Mouse (Mus musculus): Measurements from ENCODE around the gene Wipi2. TPM values are rescaled to one million over a fixed set of nuclear protein-coding genes. Genes with fewer than 3 reads are reported as not detected.

Gene Wipi2
- polyA plus RNA-seq, 1 experiment from 2014 or later: 62.0 TPM

DNA sequence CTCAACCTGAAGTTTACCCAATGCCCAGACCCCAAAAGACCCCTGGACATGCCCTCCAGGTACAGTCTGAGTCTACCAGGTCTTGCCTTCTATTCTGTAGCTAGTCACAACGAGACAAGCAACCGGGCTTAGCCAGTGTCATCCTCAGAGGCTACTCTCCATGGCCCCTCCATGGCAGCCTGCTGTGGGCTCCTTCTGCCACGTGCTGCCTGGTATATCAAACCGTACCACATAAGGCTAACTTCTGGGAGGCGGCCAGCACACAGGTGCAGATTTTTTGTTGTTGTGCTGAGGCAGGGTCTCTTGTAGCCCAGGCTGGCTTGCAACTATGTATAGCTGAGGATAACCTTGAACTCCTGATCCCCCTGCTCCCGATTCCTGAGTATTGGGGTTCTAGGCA lies 88.6 kb downstream of the Wipi2 start:
- H3K27me3 ChIP-seq (ENCODE audit: control insufficient read depth, insufficient read depth, low read length): no peaks in the 10 kb centered on the region
- DNase-seq (ENCODE audit: low spot score) (no peak), ATAC-seq (replicated peaks; ENCODE audit: low FRiP score) (no peak)
- no peak overlapping the region for H3K4me2 ChIP-seq (ENCODE audit: low read depth, low read length, severe bottlenecking)
- no peaks in the 10 kb centered on the region for H3K4me1 ChIP-seq (replicated peaks; ENCODE audit: control insufficient read depth, insufficient read depth, low read length)
- no peak overlapping the region for H3K9ac ChIP-seq (ENCODE audit: low read length)
- peaks cover 4% of the 10 kb centered on the region; the same call in 1 of the 2 replicates for H3K36me3 ChIP-seq (ENCODE audit: control insufficient read depth, insufficient read depth, low read length)
- 87% methylated on average over 6 of the region's 6 CpGs for WGBS
- no peak overlapping the region for H3K4me3 ChIP-seq (ENCODE audit: low read depth, low read length)
- H3K27ac ChIP-seq (ENCODE audit: low read depth, low read length): no peak overlapping the region
- peaks cover 4% of the 10 kb centered on the region; the same call in 1 of the 2 replicates for H3K9me3 ChIP-seq (ENCODE audit: control insufficient read depth, low read length)

GRCm38 (mm10) chr5:142718037-142718436 lies 90.5 kb downstream of the Wipi2 start:
- Histone ChIP-seq H3K9me3 (ENCODE audit: control insufficient read depth, low read length) (no peaks in the 10 kb centered on the region), H3K27ac (ENCODE audit: low read depth, low read length) (no peak overlapping the region), H3K27me3 (ENCODE audit: control insufficient read depth, insufficient read depth, low read length) (no peaks in the 10 kb centered on the region), H3K4me1 (replicated peaks; ENCODE audit: control insufficient read depth, insufficient read depth, low read length) (no peaks in the 10 kb centered on the region), H3K4me2 (ENCODE audit: low read depth, low read length, severe bottlenecking) (no peak overlapping the region), H3K4me3 (ENCODE audit: low read depth, low read length) (no peak overlapping the region), H3K9ac (ENCODE audit: low read length) (no peak overlapping the region), H3K36me3 (ENCODE audit: control insufficient read depth, insufficient read depth, low read length) (no peaks in the 10 kb centered on the region)
- DNase-seq (ENCODE audit: low spot score) (peak; percentile 90), ATAC-seq (replicated peaks; ENCODE audit: low FRiP score) (peak; percentile 44)
- WGBS: 23% methylated on average over 4 of the region's 4 CpGs

- Histone ChIP-seq H3K27ac (ENCODE audit: low read depth, low read length) (no peak overlapping the region), H3K27me3 (ENCODE audit: control insufficient read depth, insufficient read depth, low read length) (no peaks in the 10 kb centered on the region), H3K4me2 (ENCODE audit: low read depth, low read length, severe bottlenecking) (no peak overlapping the region), H3K4me1 (replicated peaks; ENCODE audit: control insufficient read depth, insufficient read depth, low read length) (no peaks in the 10 kb centered on the region), H3K4me3 (ENCODE audit: low read depth, low read length) (no peak overlapping the region), H3K9ac (ENCODE audit: low read length) (no peak overlapping the region), H3K36me3 (ENCODE audit: control insufficient read depth, insufficient read depth, low read length) (no peaks in the 10 kb centered on the region), H3K9me3 (ENCODE audit: control insufficient read depth, low read length) (no peaks in the 10 kb centered on the region)
- DNase-seq (ENCODE audit: low spot score) (no peak), ATAC-seq (replicated peaks; ENCODE audit: low FRiP score) (0 out of 2 replicates have a peak, but pooled peaks have one; percentile 4)
- WGBS: 75% methylated on average over 25 of the region's 25 CpGs
These were observed 91.0 kb downstream of the Wipi2 start for GRCm38 (mm10) chr5:142718486-142718885.

DNA sequence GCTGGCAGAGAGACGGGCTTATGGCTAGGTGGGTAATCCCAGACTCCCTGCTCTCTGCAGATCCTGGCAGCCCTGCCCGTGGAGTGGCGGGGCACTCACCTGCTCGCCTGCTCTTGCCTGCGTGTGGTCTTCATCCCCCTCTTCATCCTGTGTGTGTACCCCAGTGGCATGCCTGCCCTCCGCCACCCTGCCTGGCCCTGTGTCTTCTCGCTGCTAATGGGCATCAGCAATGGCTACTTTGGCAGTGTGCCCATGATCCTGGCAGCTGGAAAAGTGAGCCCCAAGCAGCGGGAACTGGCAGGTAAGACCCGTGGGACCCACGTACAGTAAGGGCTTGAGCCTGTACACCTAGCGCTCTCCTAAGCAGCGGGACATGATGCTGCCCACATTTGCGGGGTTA lies 92.4 kb downstream of the Wipi2 start:
- H3K9me3 ChIP-seq (ENCODE audit: control insufficient read depth, low read length): no peaks in the 10 kb centered on the region
- DNase-seq (ENCODE audit: low spot score): no peak
- 88% methylated on average over 13 of the region's 13 CpGs for WGBS
- no peak overlapping the region for H3K4me3 ChIP-seq (ENCODE audit: low read depth, low read length)
- no peaks in the 10 kb centered on the region for H3K4me1 ChIP-seq (replicated peaks; ENCODE audit: control insufficient read depth, insufficient read depth, low read length)
- no peak overlapping the region for H3K9ac ChIP-seq (ENCODE audit: low read length)
- H3K4me2 ChIP-seq (ENCODE audit: low read depth, low read length, severe bottlenecking): no peak overlapping the region
- H3K27me3 ChIP-seq (ENCODE audit: control insufficient read depth, insufficient read depth, low read length): no peaks in the 10 kb centered on the region
- no peak overlapping the region for H3K27ac ChIP-seq (ENCODE audit: low read depth, low read length)
- H3K36me3 ChIP-seq (ENCODE audit: control insufficient read depth, insufficient read depth, low read length): no peaks in the 10 kb centered on the region; the same call in 1 of the 2 replicates
- no peak for ATAC-seq (replicated peaks; ENCODE audit: low FRiP score)

Other genes with a start within 250 kb of the Wipi2 start
- 5.0 and 6.1 TPM in 2 replicates for gene Foxk1, start 226.2 kb upstream of the Wipi2 start, polyA plus RNA-seq (2014; fragmentation: Nextera tagmentation; extraction: Ambion mirVana)
- gene Ap5z1, start 163.8 kb upstream of the Wipi2 start, polyA plus RNA-seq (2014; fragmentation: Nextera tagmentation; extraction: Ambion mirVana): 12.8 and 13.1 TPM in 2 replicates
- gene Papolb, start 97.6 kb upstream of the Wipi2 start, polyA plus RNA-seq (2014; fragmentation: Nextera tagmentation; extraction: Ambion mirVana): 0.12 and 0.25 TPM in 2 replicates
- 1.9 and 2.1 TPM in 2 replicates for gene Radil, start 76.6 kb upstream of the Wipi2 start, polyA plus RNA-seq (2014; fragmentation: Nextera tagmentation; extraction: Ambion mirVana)
- 6.6 and 7.3 TPM in 2 replicates for gene Mmd2, start 18.9 kb upstream of the Wipi2 start, polyA plus RNA-seq (2014; fragmentation: Nextera tagmentation; extraction: Ambion mirVana)
- gene Slc29a4, start 64.8 kb downstream of the Wipi2 start, polyA plus RNA-seq (2014; fragmentation: Nextera tagmentation; extraction: Ambion mirVana): 31.3 and 35.6 TPM in 2 replicates
- 55.2 and 55.7 TPM in 2 replicates for gene Tnrc18, start 190.0 kb downstream of the Wipi2 start, polyA plus RNA-seq (2014; fragmentation: Nextera tagmentation; extraction: Ambion mirVana)